Mouse (Mus musculus) lung, postnatal 36 days (tissue): ENCODE results near the gene D5Ertd579e.

Experiments
- DNase-seq: peaks from one replicate; pipeline ENCODE4 v3.0.0; 2022; ENCODE audit warnings: mixed read lengths

The D5Ertd579e gene

DNA sequence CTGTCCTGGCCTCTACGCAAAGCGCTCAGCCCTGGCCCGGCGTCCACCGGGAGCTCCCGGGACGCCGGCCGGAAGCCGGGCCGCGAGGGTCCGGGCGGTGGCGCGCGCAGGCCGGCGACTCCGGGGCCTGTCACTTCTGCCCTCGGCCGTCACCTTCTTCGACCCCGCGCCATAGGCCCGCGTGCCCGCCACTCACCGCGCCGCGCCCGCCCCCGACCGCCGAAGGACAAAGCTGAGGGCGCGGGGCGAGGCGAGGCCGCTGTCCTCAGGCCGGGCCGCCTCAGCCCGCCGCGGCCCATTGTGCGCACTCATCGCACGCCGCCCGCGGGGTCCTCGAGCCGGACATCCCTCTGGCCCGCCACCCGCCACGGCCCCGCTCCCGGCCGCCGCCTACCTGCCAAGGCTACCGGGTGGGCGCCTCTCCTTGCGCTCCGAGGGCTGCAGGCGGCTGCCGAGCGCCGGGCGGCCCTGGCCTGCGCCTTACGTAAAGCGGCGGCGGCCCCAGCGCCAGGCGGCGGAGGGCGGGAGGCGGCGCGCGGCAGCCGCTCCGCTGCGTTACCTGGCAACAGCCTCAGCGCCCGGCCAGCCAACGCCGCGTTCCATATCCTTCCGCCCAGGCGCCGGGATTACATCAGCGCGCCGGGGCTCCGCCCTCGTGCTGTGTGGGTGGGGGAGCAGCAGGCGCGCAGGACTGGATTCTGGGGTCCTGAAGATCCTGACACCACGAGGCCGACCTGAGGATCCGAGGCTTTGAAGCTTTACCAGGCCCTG lies at the start of gene D5Ertd579e:
Gene D5Ertd579e (minus strand): TSS at position 564 of the 771 bp plus-strand sequence.
- peak; percentile 95 for DNase-seq

DNA sequence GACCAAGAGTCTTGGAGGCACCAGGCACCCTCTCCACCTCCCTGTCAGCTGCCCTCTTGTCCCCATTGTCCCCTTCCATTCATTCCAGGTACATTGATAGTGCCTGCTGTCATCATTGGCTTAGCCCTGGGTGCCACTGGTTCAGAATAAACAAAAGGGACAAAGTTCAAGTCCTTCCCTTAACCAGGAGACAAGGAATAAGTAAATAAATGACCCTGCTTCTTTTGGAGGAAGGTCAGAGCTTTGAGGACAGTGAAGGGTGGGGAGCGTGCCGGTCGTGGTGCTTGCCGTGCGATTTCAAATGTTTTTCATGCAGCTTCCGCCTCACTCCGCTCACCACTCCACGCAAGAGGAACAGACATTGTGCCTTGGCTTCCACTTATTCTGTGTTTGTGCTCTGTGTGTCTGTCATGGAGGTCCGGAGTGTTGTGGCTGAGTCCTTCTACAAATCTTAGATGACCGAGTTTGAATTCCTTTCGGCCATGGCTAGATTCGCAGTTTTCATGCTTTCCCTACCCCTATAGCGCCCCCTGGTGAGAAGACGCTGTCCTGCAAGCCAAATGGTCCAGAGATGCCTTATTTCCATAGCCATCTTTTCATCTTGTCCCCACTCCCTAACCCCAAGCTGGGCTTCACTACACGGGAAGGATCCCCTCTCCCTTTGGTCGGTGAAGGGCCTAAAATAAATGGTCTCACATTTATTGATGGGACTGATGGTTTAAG lies 46.5 kb upstream of the D5Ertd579e start:
- peak; percentile 88 for DNase-seq

- DNase-seq, result peak; percentile 58
These were observed 44.0 kb upstream of the D5Ertd579e start for GRCm38 (mm10) chr5:36739829-36740228.

- DNase-seq, result no peak
These were observed 43.2 kb upstream of the D5Ertd579e start for GRCm38 (mm10) chr5:36738799-36739615.

DNA sequence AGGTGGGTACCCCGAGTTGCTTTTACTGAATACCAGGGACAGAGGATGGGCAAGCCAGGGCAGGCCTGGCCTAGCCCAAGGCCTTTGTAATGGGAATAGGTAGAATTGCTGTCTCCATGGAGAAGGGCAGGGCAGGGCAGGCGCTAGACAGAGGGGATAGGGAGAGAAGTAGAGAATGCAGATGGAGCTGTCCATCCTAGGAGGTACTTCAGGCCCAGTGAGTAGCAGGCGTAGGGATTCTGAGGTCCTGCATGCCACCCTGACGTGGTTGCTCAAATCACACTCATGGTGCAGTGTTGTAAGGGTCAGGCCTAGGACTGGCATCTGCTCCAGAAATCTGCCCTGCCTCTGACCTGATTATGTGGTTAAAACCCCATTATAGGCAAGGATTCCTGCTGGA lies 41.9 kb upstream of the D5Ertd579e start:
- DNase-seq, result no peak

DNA sequence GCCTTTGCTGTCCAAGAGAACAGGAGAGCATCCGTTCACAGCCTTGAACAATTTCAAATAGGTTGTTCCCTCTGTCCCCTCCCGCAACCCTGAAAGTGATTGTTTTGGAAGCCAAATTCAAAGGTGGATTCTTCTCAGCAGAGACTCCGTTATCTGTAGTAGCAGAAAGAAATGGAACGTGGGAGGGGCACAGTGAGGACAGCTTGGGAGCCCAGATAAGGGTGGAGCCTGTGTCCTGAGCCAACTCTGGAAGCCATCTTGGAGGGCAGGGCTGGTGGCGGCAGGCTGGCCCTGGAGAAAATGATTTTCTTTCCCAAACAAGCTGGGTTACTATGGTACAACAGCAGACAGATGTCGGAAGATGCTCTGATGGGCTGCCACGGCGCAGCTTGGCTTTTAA lies 40.2 kb upstream of the D5Ertd579e start:
- no peak for DNase-seq

- DNase-seq, result no peak
These were observed 39.3 kb upstream of the D5Ertd579e start for GRCm38 (mm10) chr5:36735106-36735505.

- DNase-seq, result no peak
These were observed 37.6 kb upstream of the D5Ertd579e start for GRCm38 (mm10) chr5:36733405-36733804.

GRCm38 (mm10) chr5:36731901-36732652 lies 36.3 kb upstream of the D5Ertd579e start:
- DNase-seq, result no peak

DNA sequence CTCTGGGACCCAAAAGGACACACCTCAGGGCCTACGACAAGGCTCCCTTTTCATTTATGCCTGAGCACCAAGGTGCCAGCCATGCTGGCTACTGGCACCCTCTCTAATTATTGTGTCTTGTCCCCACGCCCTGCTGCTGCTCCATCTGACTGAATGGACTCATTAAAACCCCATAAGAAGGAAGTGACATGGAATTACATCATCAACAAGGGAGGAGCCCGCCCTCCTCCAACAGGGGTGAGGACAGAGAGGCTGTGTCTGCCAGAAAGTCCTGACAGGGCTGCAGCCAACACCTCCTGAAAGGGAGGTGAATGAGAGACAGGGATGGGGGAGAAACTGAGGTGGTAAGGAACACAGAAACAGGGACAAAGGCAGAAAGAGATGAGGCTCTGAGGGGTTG lies 34.9 kb upstream of the D5Ertd579e start:
- peak; percentile 53 for DNase-seq

DNA sequence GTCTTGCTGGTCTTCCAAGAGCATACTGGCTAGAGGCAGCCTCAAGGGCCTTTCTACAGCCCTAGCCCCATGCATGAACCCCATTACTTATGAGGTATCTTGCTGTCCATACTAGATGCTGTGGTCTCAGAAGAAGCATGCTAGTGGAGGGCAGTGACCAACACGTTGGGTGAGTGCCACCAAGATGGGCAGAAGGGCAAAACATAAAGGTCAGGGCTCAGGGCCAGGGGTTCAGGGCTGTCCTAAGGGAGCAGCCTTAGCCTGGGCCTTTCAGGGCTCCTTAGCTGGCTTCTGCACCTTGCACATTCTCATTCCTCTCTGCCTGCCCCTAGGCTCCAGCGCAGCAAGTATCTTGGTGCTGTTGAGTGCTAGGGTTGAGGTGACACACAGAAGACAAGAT lies 34.1 kb upstream of the D5Ertd579e start:
- DNase-seq, result no peak

DNA sequence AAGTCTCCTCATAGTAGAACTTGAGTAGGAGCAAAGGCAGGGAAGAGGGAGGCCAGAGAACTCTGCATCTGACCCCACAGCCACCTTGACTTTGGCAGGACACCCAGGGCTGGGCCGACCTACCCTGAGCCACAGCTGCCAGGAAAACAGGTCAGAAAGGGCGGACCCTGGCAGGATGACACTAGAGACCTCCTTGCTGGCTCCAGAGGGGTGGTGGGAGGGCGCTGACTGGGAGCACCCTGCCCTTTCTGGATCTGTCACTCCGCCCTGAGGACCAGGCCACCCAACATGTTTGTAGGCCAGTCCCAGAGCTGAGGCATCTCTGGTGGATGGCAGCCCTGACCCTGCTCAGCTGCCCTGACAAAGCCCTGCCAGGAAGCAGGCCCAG lies 33.3 kb upstream of the D5Ertd579e start:
- DNase-seq, result no peak

- DNase-seq, result no peak
These were observed 32.7 kb upstream of the D5Ertd579e start for GRCm38 (mm10) chr5:36728403-36729085.

DNA sequence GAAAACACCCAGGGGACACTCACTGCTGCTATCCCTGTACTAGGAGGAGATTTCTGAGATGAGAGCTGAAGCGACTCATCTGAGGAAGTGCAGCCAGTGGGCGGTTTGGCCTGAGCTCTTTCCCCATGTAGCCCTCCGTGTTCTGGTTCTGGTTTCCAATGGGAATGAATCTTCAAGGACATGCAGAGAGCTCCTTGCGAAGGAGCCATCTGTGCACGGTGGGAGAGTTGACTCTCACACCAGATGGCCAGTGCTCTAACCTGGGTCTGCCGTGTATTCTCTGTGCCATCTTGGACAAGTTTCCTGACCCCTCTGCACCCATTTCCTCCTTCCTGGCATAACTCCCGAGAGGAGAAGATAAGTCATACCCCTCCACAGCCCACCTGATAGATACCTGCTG lies 32.0 kb upstream of the D5Ertd579e start:
- no peak for DNase-seq

DNA sequence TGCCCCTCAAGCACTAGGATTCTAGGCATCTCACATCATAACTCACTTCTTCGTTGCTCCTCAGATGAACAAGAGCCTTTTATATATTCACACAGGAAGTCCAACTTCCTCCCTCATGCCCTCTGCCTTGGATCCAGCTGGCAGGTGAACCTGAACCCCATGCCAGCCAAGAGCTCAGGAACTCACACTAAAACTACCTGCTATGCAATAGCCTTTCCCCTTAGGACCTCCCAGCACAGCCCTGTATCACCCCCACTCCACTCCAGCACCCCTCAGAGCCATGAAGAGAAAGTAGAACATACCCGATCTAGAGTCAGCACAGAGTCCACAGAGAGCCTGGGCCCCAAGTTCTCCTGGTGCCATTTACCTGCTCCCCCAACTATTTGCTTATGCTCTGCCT lies 31.3 kb upstream of the D5Ertd579e start:
- DNase-seq, result no peak

- peak; percentile 56 for DNase-seq
These were observed 30.6 kb upstream of the D5Ertd579e start for GRCm38 (mm10) chr5:36726387-36726801.

DNA sequence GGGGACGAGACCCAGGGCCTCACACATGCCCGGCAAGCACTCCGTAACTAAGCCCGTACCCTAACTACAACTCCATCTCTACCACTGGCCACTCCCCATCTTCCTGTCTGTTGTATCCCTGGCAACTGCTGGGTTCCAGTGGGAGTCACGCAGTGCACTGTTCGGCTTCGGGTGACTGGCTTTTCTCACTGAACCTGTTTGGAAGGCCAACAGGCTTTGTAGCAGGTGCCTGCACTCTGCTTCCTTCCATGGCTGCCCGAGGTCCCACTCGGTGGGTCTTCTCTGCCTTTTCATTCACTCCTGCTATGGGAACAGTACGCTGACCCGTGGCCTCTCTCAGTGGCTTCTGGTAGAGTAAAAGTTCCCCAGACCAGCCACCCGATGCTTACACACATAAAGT lies 30.0 kb upstream of the D5Ertd579e start:
- no peak for DNase-seq

DNA sequence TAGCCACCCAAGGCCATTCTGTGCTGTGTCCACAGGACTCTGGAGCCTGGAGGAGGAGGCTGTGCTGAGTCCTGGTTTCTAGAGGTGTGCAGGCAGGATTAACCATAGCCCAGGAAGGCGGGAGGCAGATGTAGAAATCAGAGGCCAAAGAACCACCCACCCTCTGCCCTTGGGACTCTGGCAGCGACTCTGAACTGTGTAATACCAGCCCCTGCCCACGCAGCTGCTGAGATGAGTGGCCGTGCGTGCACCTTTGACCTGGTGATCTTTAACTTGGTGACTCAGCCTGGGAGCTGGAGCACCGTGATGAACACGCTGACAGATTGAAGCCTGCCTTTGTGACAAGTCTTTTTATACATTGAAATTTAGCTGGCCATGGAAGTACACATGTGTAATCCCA lies 28.4 kb upstream of the D5Ertd579e start:
- DNase-seq, result peak; percentile 70

DNA sequence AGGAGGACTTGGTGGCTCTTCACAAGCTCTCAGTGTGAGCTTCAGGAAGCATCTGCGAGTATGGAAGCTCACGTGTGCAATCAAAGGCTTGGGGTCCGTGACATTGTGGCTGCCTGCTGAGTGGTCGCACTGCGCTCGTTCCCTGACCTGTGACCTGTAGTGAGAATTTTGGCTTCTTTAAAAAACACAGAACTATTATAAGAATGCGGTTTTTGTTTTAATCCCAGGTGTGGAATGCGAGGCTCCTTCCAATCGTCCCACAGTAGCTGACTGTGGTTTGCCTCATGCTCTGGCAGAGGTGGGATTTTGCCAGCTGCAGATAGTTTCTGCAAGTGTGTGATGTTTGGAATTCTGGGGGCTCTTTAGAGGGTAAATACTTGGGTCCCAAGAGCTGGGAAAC lies 27.5 kb upstream of the D5Ertd579e start:
- no peak for DNase-seq

DNA sequence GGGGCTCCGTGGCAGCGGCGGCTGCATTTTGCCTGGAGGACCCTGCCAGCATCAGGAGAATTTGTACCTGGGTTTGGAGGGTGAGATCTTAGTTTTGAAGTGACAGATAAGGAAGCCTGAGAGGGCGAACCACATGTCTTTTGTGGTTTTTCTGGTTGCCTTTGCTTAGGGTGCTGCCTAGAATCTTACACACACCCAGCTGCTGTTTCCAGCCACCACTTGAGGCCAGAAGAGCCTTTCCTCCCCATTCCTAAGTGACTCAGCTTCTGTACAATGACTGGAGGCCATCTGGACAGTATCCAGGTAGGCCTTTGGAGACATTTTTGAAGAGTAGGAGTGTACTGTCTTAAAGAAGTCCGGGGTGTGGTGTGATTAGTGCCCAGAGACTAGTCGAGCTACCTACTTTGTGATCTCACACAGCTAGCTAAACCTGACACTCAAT lies 26.6 kb upstream of the D5Ertd579e start:
- DNase-seq, result peak; percentile 87

DNA sequence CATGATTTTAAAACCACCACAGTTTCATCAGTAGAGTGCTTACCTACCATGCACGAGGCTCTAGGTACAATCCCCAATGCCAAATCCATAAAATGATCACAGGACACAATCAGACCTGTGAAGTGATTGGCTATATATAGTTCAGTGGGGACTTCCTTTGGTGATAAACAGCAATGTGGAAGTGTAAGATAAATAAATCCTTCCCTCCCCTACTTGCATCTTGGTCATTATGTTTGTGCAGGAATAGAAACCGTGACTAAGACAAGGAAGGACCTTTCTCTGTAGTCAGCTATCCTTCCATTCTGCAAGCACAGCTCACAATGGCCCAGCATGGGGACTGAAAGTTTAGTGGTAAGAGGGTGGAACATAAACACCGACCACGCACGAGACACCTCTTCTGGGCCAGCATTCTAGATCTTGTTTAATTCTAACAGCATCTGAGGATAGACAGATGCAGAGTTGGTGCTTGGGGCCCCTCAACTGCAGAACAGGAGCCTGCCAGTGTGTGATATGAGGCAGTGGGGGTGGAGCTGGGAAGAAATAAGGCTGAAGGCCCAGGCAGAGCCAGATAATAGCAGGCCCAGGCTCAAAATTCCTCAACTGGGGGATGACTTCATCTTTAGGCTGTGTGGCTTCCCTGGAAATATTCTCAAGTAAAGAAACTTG lies 25.0 kb upstream of the D5Ertd579e start:
- no peak for DNase-seq
